Mouse (Mus musculus) cerebellum, adult 9-10 months (tissue): ENCODE results near the gene Mfsd12.

Experiments used
- DNase-seq: peaks from one replicate; pipeline ENCODE4 v3.0.0; 2022

Gene Mfsd12

GRCm38 (mm10) chr10:81356991-81357844 lies at the start of gene Mfsd12:
Gene Mfsd12 (plus strand): TSS chr10:81357491.
- DNase-seq = peak; percentile 85

GRCm38 (mm10) chr10:81309571-81309970 lies 47.7 kb upstream of the Mfsd12 start:
- DNase-seq = peak; percentile 20

GRCm38 (mm10) chr10:81313581-81313980 lies 43.7 kb upstream of the Mfsd12 start:
- peak; percentile 32 for DNase-seq

GRCm38 (mm10) chr10:81314201-81314600 lies 43.1 kb upstream of the Mfsd12 start:
- peak; percentile 34 for DNase-seq

GRCm38 (mm10) chr10:81315587-81315986 lies 41.7 kb upstream of the Mfsd12 start:
- DNase-seq = peak; percentile 38

- DNase-seq = peak; percentile 59
Observed at GRCm38 (mm10) chr10:81316338-81317060, 40.8 kb upstream of the Mfsd12 start.

- DNase-seq = no peak
Observed at GRCm38 (mm10) chr10:81317273-81317672, 40.0 kb upstream of the Mfsd12 start.

- DNase-seq = peak; percentile 73
Observed at GRCm38 (mm10) chr10:81318589-81319329, 38.5 kb upstream of the Mfsd12 start.

GRCm38 (mm10) chr10:81319330-81319699 lies 38.0 kb upstream of the Mfsd12 start:
- no peak for DNase-seq

GRCm38 (mm10) chr10:81319741-81320549 lies 37.3 kb upstream of the Mfsd12 start:
- no peak for DNase-seq

GRCm38 (mm10) chr10:81320550-81321347 lies 36.5 kb upstream of the Mfsd12 start, which contains the start of gene Cactin:
Gene Cactin (plus strand): TSS chr10:81321103.
- peak; percentile 100 for DNase-seq

GRCm38 (mm10) chr10:81321436-81321835 lies 35.9 kb upstream of the Mfsd12 start:
- DNase-seq = peak; percentile 69

GRCm38 (mm10) chr10:81322444-81322843 lies 34.8 kb upstream of the Mfsd12 start:
- DNase-seq = peak; percentile 69

GRCm38 (mm10) chr10:81323141-81323775 lies 34.0 kb upstream of the Mfsd12 start:
- peak; percentile 54 for DNase-seq

- peak; percentile 48 for DNase-seq
Observed at GRCm38 (mm10) chr10:81323791-81324530, 33.3 kb upstream of the Mfsd12 start.

- peak; percentile 24 for DNase-seq
Observed at GRCm38 (mm10) chr10:81325176-81325575, 32.1 kb upstream of the Mfsd12 start.

GRCm38 (mm10) chr10:81325781-81326180 lies 31.5 kb upstream of the Mfsd12 start:
- no peak for DNase-seq

- DNase-seq = no peak
Observed at GRCm38 (mm10) chr10:81326858-81327257, 30.4 kb upstream of the Mfsd12 start.

GRCm38 (mm10) chr10:81327959-81328358 lies 29.3 kb upstream of the Mfsd12 start:
- no peak for DNase-seq

GRCm38 (mm10) chr10:81328386-81328785 lies 28.9 kb upstream of the Mfsd12 start, which contains the start of gene Tbxa2r:
Gene Tbxa2r (plus strand): TSS chr10:81328731.
- no peak for DNase-seq
